Mouse (Mus musculus) liver, embryonic 13.5 days (tissue): ENCODE results near the gene Smg6. TPM values are rescaled to one million over a fixed set of nuclear protein-coding genes. Genes with fewer than 3 reads are reported as not detected.

Source experiments
- ATAC-seq: fragments of 200-750 bp; cut with Nextera tagmentation; 2 replicates; pipeline ENCODE4 v1.8.0; 2017; ENCODE audit warnings: low read depth, mild to moderate bottlenecking, moderate number of reproducible peaks, moderate library complexity
- DNase-seq: peaks from one replicate; pipeline ENCODE4 v3.0.0; 2022
- H3K27ac ChIP-seq: fragments of 300-500 bp; sonication (generic); 2 replicates; pipeline ENCODE4 v1.5.1; 2015; ENCODE audit warnings: moderate library complexity, mild to moderate bottlenecking, inconsistent platforms
- H3K27me3 ChIP-seq: fragments of 300-500 bp; sonication (generic); 2 replicates; pipeline ENCODE4 v1.6.1; 2015; ENCODE audit warnings: mild to moderate bottlenecking, inconsistent platforms
- H3K36me3 ChIP-seq: fragments of 300-500 bp; sonication (generic); 2 replicates; pipeline ENCODE4 v1.6.1; 2015; ENCODE audit warnings: mild to moderate bottlenecking, inconsistent platforms
- H3K4me1 ChIP-seq: fragments of 300-500 bp; sonication (generic); replicated peaks from 2 replicates; pipeline ENCODE4 v1.6.1; 2015; ENCODE audit warnings: inconsistent platforms
- H3K4me2 ChIP-seq: fragments of 300-500 bp; sonication (generic); 2 replicates; pipeline ENCODE4 v1.6.1; 2015; ENCODE audit warnings: inconsistent platforms, mild to moderate bottlenecking, moderate library complexity
- H3K4me3 ChIP-seq: fragments of 300-500 bp; sonication (generic); replicated peaks from 2 replicates; pipeline ENCODE4 v1.5.1; 2015; ENCODE audit warnings: mild to moderate bottlenecking, inconsistent platforms
- H3K9ac ChIP-seq: fragments of 300-500 bp; sonication (generic); 2 replicates; pipeline ENCODE4 v1.6.1; 2015; ENCODE audit warnings: mild to moderate bottlenecking, inconsistent platforms
- H3K9me3 ChIP-seq: fragments of 300-500 bp; sonication (generic); replicated peaks from 2 replicates; pipeline ENCODE4 v1.6.1; 2016; ENCODE audit warnings: inconsistent platforms
- WGBS: fragments of 180-500 bp; shearing (Covaris S2); methylation state at CpG from one replicate; pipeline ENCODE4 v1.1.7; 2015; ENCODE audit not compliant: insufficient replicate concordance; 5-methylcytosine and 5-hydroxymethylcytosine counted together
- polyA plus RNA-seq: library from polyadenylated mRNA; unstranded; fragments of >200 nt; fragmentation: Nextera tagmentation; extraction: Ambion mirVana; gene quantifications from 2 replicates; pipeline ENCODE4 v1.2.1, GENCODE M21; 2015

The Smg6 gene
- polyA plus RNA-seq, 1 experiment from 2014 or later = 4.4 TPM

DNA sequence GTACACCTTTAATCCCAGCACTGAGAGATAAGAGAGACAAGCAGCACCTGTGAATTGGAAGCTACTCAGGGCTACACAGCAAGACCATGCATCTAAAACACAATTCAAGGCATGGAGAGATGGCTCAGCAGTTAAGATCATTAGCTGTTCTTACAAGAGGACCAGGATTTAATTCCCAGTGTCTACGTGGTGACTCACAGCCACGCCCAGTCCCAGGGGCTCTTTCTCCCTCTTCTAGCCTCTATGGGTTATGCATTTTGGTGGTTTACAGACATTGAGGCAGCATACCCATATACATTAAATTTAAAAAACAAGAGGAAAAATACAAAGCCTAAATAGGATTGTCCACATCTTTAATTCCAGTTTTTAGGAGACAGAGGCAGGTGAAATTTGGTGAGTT is 102.0 kb downstream of the Smg6 start:
- Histone ChIP-seq H3K27ac (no peak overlapping the region), H3K9ac (no peak overlapping the region), H3K27me3 (no peaks in the 10 kb centered on the region), H3K4me3 (no peak overlapping the region), H3K36me3 (no peaks in the 10 kb centered on the region), H3K4me1 (peaks cover 5% of the 10 kb centered on the region; the same call in 1 of the 2 replicates), H3K4me2 (no peak overlapping the region), H3K9me3 (no peaks in the 10 kb centered on the region)
- ATAC-seq = no peak
- no peak for DNase-seq
- 57% methylated on average over 2 of the region's 2 CpGs for WGBS

DNA sequence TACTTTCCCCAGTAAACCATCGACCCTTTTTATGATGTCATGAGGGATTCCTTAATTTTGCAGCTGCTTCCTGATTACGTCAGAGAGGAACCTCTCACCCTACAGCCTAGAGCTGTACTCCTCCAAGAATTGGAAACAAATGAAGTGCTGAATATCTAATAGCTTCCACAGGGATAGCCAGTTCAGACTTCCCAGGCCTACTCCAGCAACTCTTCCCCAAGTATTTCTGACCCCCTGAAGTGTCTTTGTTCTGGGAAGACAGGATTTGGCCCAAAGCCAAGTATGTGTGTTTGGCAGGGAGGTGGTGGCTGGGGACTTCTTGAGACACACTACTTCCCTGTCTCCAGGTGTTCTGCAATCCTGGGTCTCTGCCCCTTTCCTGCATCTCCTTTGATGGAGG is 105.6 kb downstream of the Smg6 start:
- 62% methylated on average over 2 of the region's 2 CpGs for WGBS
- H3K27ac ChIP-seq = no peak overlapping the region
- DNase-seq = no peak

DNA sequence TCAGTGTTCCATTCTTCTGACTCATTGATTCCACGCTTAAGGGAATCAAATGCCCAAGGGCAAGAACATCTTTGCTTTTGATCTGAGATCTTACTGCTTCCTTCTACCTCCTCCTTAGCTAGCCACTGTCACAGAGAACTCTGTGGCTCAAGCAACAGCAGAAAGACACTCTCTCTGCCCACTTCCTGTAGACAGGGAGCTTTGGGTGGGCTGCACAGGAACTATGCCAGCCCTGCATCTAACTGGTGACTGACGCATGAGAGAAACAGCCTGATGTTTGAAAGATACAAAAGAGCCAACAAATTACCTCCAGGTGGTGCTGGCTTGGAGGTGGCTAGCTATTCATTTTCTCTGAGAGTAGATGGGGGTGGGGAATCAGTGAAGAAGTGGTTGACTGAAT is 107.3 kb downstream of the Smg6 start:
- no peak overlapping the region for H3K27ac ChIP-seq
- peaks cover 8% of the 10 kb centered on the region for H3K4me1 ChIP-seq
- H3K4me2 ChIP-seq = no peak overlapping the region
- no peak overlapping the region for H3K9ac ChIP-seq
- DNase-seq (no peak), ATAC-seq (no peak)
- no peaks in the 10 kb centered on the region for H3K36me3 ChIP-seq
- H3K4me3 ChIP-seq = no peak overlapping the region
- H3K9me3 ChIP-seq = no peaks in the 10 kb centered on the region
- WGBS = 61% methylated on average over 2 of the region's 2 CpGs
- no peaks in the 10 kb centered on the region for H3K27me3 ChIP-seq

More for the DNA sequence above, 105.6 kb downstream of the Smg6 start:
- no peak for ATAC-seq
- H3K4me2 ChIP-seq = no peak overlapping the region
- no peaks in the 10 kb centered on the region for H3K36me3 ChIP-seq
- H3K27me3 ChIP-seq = no peaks in the 10 kb centered on the region
- no peaks in the 10 kb centered on the region for H3K9me3 ChIP-seq
- H3K4me3 ChIP-seq = no peak overlapping the region
- H3K4me1 ChIP-seq = peaks cover 8% of the 10 kb centered on the region
- no peak overlapping the region for H3K9ac ChIP-seq

DNA sequence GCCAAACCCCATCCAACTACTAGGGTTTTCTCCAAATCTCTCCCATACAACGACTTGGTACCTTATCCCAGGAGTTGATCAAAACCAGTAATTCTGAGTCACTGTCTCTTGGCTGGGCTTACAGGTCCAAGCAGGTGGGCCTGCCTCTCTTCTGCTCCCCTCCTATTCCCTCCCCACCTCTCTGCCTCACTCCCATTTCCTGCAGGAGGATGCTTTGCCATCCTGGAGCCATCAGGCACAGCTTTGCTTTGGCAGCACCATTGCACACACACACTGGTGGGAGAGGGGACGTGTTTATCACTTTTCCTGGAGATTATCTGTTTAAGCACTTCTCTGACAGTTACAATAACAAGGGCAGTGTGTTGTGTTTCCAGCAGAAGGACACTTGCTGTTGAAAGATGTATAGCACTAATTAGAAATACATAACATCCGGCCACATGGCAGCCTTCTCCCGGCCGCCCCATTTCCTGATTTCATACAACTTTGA is 108.0 kb downstream of the Smg6 start:
- no peak overlapping the region for H3K4me3 ChIP-seq
- no peaks in the 10 kb centered on the region for H3K27me3 ChIP-seq
- no peak overlapping the region for H3K9ac ChIP-seq

DNA sequence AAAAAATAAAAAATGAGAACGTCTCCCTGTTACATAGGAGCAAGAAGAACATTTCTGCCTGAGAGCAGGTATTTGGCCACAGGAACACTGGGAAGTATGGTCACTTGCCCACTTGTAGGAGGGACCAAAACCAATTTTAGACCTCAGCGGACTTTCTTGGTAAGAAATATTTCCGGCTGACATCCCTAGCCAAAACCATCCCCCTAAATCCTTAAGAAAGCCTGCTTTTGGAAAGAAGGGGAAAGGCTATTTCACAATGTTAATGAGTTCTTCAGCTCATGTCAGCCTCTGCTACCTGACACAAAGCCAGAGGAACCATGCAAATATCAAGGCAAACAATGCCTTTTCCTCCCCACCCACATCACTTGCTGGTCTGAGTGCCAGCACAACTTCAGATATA is 108.5 kb downstream of the Smg6 start:
- Histone ChIP-seq H3K27ac (no peak overlapping the region), H3K4me2 (no peak overlapping the region), H3K27me3 (no peaks in the 10 kb centered on the region), H3K36me3 (no peaks in the 10 kb centered on the region), H3K9ac (no peak overlapping the region), H3K4me1 (peaks cover 8% of the 10 kb centered on the region), H3K9me3 (no peaks in the 10 kb centered on the region), H3K4me3 (no peak overlapping the region)
- DNase-seq (no peak), ATAC-seq (no peak)
- 67% methylated on average over 3 of the region's 3 CpGs for WGBS

More for the DNA sequence above, 108.0 kb downstream of the Smg6 start:
- Histone ChIP-seq H3K27ac (no peak overlapping the region), H3K4me1 (peaks cover 8% of the 10 kb centered on the region), H3K4me2 (no peak overlapping the region), H3K9me3 (no peaks in the 10 kb centered on the region), H3K36me3 (no peaks in the 10 kb centered on the region)
- WGBS = 67% methylated on average over 5 of the region's 5 CpGs
- ATAC-seq = no peak
- no peak for DNase-seq

DNA sequence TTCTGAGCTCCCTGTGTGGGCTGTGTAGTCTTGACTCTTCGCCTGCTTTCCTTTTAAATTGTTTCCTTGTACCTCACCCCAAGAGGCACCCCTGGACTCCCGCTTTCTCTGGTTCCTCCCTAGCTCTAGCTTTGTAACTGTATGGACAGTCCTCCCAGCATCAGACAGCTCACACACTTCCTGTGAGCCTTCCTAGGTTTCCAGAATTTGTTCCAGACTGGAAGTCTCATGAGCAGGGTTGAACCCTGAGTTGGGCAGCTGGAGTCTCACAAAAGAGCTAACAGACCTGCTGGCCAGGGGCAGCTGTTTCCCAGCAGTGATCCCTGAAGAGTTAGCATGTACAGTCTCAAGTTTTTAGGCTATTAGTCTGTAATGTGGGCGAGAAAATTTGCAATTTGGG is 118.7 kb downstream of the Smg6 start:
- H3K27ac ChIP-seq = no peak overlapping the region; the same call in 1 of the 2 replicates

DNA sequence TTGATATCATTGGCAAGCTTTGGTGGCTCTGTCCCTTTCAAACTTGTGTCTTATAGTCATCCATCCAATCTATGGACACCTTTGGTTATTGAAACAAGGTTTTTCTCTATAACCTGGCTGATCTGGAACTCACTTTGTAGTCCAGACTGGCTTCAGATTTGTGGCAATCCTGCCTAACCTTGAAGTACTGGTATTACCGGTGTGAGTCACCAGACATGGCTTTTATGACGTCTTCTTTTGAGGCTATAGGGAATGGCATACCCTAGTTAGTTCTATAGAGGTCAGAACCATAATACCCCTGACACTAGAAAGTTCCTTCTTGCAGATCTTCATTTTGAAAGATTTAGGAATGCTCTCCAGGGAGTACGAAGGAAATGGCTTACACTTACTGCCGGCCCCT is 120.2 kb downstream of the Smg6 start:
- Histone ChIP-seq H3K4me3 (no peak overlapping the region), H3K9ac (no peak overlapping the region), H3K27ac (no peak overlapping the region), H3K4me1 (peaks cover 17% of the 10 kb centered on the region), H3K4me2 (no peak overlapping the region), H3K36me3 (peaks cover 21% of the 10 kb centered on the region), H3K9me3 (no peaks in the 10 kb centered on the region), H3K27me3 (no peaks in the 10 kb centered on the region)
- DNase-seq (no peak), ATAC-seq (no peak)
- 87% methylated on average over 4 of the region's 4 CpGs for whole genome bisulfite sequencing

More for the DNA sequence above, 118.7 kb downstream of the Smg6 start:
- peaks cover 13% of the 10 kb centered on the region for H3K36me3 ChIP-seq
- ATAC-seq = no peak
- no peak overlapping the region for H3K4me2 ChIP-seq
- no peak overlapping the region for H3K9ac ChIP-seq
- H3K4me1 ChIP-seq = peaks cover 12% of the 10 kb centered on the region
- H3K4me3 ChIP-seq = no peak overlapping the region
- WGBS = 67% methylated on average over 3 of the region's 3 CpGs
- no peaks in the 10 kb centered on the region for H3K27me3 ChIP-seq
- no peaks in the 10 kb centered on the region for H3K9me3 ChIP-seq
- DNase-seq = no peak

DNA sequence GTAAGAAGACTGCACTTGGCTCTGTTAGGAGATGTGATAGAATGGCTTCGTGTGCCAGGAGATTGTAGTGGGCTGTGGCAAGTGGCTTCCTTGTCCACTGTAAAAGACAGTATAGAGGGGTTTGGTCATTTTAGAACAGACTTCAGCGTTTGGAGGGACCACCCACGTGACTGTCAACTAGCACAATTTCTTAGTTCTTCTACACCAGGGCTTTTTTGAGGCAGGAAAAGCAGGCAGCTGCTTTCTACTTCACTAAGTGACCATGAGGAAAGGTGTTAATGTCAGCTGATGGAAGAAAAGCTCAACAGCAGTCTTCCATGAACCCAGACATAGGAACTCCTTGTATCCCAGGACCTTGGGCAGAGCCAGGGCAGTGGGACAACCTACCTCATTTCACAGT is 121.0 kb downstream of the Smg6 start:
- H3K4me3 ChIP-seq = no peak overlapping the region
- H3K36me3 ChIP-seq = peaks cover 18% of the 10 kb centered on the region
- no peak overlapping the region for H3K27ac ChIP-seq
- ATAC-seq (no peak), DNase-seq (no peak)
- H3K27me3 ChIP-seq = no peaks in the 10 kb centered on the region
- H3K9ac ChIP-seq = 0 out of 2 replicates have a peak overlapping the region, but pooled peaks have one; percentile 15
- H3K9me3 ChIP-seq = no peaks in the 10 kb centered on the region
- no peak overlapping the region for H3K4me2 ChIP-seq
- WGBS = 62% methylated on average over 3 of the region's 3 CpGs
- peaks cover 23% of the 10 kb centered on the region for H3K4me1 ChIP-seq

DNA sequence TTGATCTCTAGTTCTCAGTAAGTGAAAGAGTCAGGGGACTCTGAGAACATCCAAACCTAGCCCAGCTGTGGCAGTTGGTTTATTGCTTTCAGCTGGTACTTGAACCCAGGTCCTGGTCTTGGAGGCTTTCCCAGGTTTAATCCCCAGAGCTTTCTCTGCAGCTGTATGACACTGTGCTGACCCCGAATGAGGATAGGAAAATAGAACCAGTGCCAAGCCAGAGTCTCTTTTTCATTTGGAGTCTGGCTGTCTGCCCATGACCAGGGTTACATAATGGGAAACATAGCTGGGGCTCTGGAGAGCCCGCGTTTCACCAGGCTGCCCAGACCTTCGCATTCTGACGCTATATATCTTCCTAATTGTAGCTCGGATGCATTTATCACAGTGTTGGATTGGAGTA is 121.4 kb downstream of the Smg6 start:
- H3K4me3 ChIP-seq = no peak overlapping the region
- no peak for ATAC-seq
- H3K9ac ChIP-seq = no peak overlapping the region
- H3K4me1 ChIP-seq = peaks cover 27% of the 10 kb centered on the region
- peaks cover 14% of the 10 kb centered on the region for H3K36me3 ChIP-seq
- H3K4me2 ChIP-seq = no peak overlapping the region
- DNase-seq = no peak
- WGBS = 78% methylated on average over 6 of the region's 6 CpGs
- no peaks in the 10 kb centered on the region for H3K9me3 ChIP-seq
- H3K27ac ChIP-seq = no peak overlapping the region
- H3K27me3 ChIP-seq = no peaks in the 10 kb centered on the region

DNA sequence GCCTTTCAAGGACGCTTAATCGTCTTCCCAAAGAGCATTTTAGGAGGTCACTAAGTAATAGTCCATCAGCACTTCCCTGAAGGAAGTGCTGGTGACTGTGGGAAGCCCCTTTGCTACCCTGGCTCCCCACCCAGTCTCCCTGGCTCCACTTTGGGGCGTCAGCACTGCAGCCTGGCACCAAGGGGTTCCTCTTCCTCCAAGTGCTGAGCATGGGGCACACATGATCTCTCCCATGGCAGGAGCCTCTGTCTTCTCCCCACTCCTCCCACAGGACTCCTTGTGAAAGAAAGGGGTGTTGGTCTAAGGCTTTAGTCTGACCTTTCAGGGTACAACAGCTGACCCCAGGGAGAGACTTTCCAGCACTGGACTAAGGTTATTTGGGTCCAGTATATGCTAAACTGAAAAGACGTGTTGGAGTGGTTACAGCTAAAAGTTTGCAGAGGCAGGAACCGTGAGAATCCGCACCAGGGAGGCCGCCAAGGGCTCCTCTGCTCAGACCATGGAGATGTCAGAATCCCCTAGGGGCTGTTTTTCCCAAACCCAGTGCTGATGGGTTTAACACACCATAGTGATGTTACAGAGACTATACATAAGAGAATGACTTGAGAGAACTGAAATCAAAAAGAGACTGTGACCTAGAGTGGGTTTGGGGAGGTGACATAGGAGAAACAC is 122.2 kb downstream of the Smg6 start:
- Histone ChIP-seq H3K27ac (peak overlapping the region; percentile 39; the same call in 1 of the 2 replicates), H3K4me2 (no peak overlapping the region), H3K4me1 (peaks cover 31% of the 10 kb centered on the region), H3K9me3 (no peaks in the 10 kb centered on the region), H3K4me3 (no peak overlapping the region), H3K36me3 (peaks cover 10% of the 10 kb centered on the region), H3K27me3 (no peaks in the 10 kb centered on the region), H3K9ac (no peak overlapping the region)
- DNase-seq (no peak), ATAC-seq (no peak)
- 76% methylated on average over 7 of the region's 7 CpGs for WGBS

DNA sequence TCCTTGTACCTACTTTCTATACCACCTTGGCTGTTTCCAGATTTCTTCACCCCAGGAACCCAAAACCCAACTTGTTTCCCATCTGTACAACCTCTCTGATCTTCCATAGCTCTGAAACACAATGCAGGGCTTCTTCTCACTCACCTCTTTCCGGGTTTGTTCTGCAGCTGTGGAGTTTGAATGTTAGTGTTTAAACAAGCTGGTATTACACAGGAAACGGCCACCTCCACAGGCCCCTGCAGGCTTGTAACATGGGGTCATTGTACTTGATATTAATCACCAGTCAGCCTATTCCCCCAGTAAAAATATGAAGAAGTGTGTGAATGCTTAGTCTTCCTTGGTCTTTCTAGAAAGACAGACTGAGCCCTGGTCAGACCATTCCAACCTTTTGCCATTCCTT is 123.5 kb downstream of the Smg6 start:
- Histone ChIP-seq H3K9me3 (no peaks in the 10 kb centered on the region), H3K36me3 (peaks cover 13% of the 10 kb centered on the region), H3K27me3 (no peaks in the 10 kb centered on the region), H3K9ac (no peak overlapping the region), H3K4me1 (peaks cover 31% of the 10 kb centered on the region), H3K27ac (peak overlapping the region; percentile 4; the same call in 1 of the 2 replicates), H3K4me2 (no peak overlapping the region), H3K4me3 (no peak overlapping the region)
- DNase-seq (no peak), ATAC-seq (no peak)
- 48% methylated on average over 2 of the region's 2 CpGs for WGBS

DNA sequence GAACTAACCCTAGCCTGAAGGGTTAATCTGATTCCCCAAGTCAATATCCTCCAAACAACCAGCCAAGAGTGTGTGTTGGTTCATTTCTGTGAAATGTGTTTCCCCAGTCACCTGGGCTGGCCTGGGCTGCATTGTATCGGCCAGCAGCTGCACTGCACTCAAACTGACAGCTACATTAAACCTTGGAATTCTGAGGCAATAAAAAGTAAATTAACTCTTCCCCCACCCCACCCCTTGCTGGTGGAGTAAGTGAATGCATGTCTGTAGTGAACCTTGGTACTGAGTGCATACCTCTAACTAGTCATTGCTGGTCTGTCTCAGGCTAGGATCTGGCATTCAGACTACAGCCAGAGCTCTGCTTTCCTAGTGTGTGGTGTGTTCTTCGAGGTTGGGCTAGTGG is 124.2 kb downstream of the Smg6 start:
- H3K36me3 ChIP-seq = peaks cover 13% of the 10 kb centered on the region
- 77% methylated on average over 2 of the region's 2 CpGs for WGBS
- ATAC-seq (no peak), DNase-seq (no peak)
- H3K27ac ChIP-seq = no peak overlapping the region; the same call in 1 of the 2 replicates
- H3K4me2 ChIP-seq = no peak overlapping the region
- H3K9ac ChIP-seq = no peak overlapping the region
- no peaks in the 10 kb centered on the region for H3K9me3 ChIP-seq
- no peak overlapping the region for H3K4me3 ChIP-seq
- H3K27me3 ChIP-seq = no peaks in the 10 kb centered on the region
- H3K4me1 ChIP-seq = peaks cover 31% of the 10 kb centered on the region
